Mouse (Mus musculus): ENCODE results near the gene Asb8. TPM values are rescaled to one million over a fixed set of nuclear protein-coding genes. Genes with fewer than 3 reads are reported as not detected.

The Asb8 gene
- total RNA-seq, 2 experiments from 2014 or later, result 146 to 157 TPM

- intact Hi-C loops (cut with DNase I; ENCODE audit: low total_unique reads), result no loop called here
- DNase-seq, result no peak
Observed at GRCm38 (mm10) chr15:98161026-98161805, 4.2 kb downstream of the Asb8 start.

GRCm38 (mm10) chr15:98157253-98157652 is 8.2 kb downstream of the Asb8 start:
- intact Hi-C loops (cut with DNase I; ENCODE audit: low total_unique reads), result no loop called here
- DNase-seq, result no peak

- no peak for DNase-seq
- intact Hi-C loops (cut with DNase I; ENCODE audit: low total_unique reads), result no loop called here
Observed at GRCm38 (mm10) chr15:98155944-98156343, 9.5 kb downstream of the Asb8 start.

- intact Hi-C loops (cut with DNase I; ENCODE audit: low total_unique reads), result no loop called here
- no peak for DNase-seq
Observed at GRCm38 (mm10) chr15:98155272-98155671, 10.2 kb downstream of the Asb8 start.

GRCm38 (mm10) chr15:98154631-98155030 is 10.8 kb downstream of the Asb8 start:
- DNase-seq, result no peak
- intact Hi-C loops (cut with DNase I; ENCODE audit: low total_unique reads), result loop anchor here (5.0 kb wide), 1 partner anchor 67 kb away; no protein-coding TSS in a partner anchor

GRCm38 (mm10) chr15:98154146-98154545 is 11.3 kb downstream of the Asb8 start:
- intact Hi-C loops (cut with DNase I; ENCODE audit: low total_unique reads), result loop anchor here (5.0 kb wide), 1 partner anchor 67 kb away; no protein-coding TSS in a partner anchor
- DNase-seq, result no peak

- DNase-seq, result no peak
- intact Hi-C loops (cut with DNase I; ENCODE audit: low total_unique reads), result loop anchor here (5.0 kb wide), 1 partner anchor 66 kb away; no protein-coding TSS in a partner anchor
Observed at GRCm38 (mm10) chr15:98153625-98154024, 11.8 kb downstream of the Asb8 start.

GRCm38 (mm10) chr15:98152916-98153315 is 12.5 kb downstream of the Asb8 start:
- intact Hi-C loops (cut with DNase I; ENCODE audit: low total_unique reads), result loop anchor here (5.0 kb wide), 1 partner anchor 66 kb away; no protein-coding TSS in a partner anchor
- no peak for DNase-seq

GRCm38 (mm10) chr15:98149166-98149602 is 16.2 kb downstream of the Asb8 start:
- DNase-seq, result peak; percentile 37
- intact Hi-C loops (cut with DNase I; ENCODE audit: low total_unique reads), result no loop called here

- DNase-seq, result no peak
- intact Hi-C loops (cut with DNase I; ENCODE audit: low total_unique reads), result no loop called here
Observed at GRCm38 (mm10) chr15:98148356-98148755, 17.1 kb downstream of the Asb8 start.

- DNase-seq, result peak; percentile 95
- intact Hi-C loops (cut with DNase I; ENCODE audit: low total_unique reads), result no loop called here
Observed at GRCm38 (mm10) chr15:98145559-98146181, 19.8 kb downstream of the Asb8 start.

GRCm38 (mm10) chr15:98144861-98145507 is 20.4 kb downstream of the Asb8 start:
- intact Hi-C loops (cut with DNase I; ENCODE audit: low total_unique reads), result no loop called here
- peak; percentile 54 for DNase-seq

- intact Hi-C loops (cut with DNase I; ENCODE audit: low total_unique reads), result no loop called here
Observed at GRCm38 (mm10) chr15:98142515-98142914, 22.9 kb downstream of the Asb8 start.

GRCm38 (mm10) chr15:98140809-98141208 is 24.6 kb downstream of the Asb8 start:
- intact Hi-C loops (cut with DNase I; ENCODE audit: low total_unique reads), result no loop called here
- DNase-seq, result no peak

More at GRCm38 (mm10) chr15:98142515-98142914, 22.9 kb downstream of the Asb8 start:
- no peak for DNase-seq

- no peak for DNase-seq
- intact Hi-C loops (cut with DNase I; ENCODE audit: low total_unique reads), result no loop called here
Observed at GRCm38 (mm10) chr15:98139763-98140162, 25.7 kb downstream of the Asb8 start.

- intact Hi-C loops (cut with DNase I; ENCODE audit: low total_unique reads), result no loop called here
- DNase-seq, result no peak
Observed at GRCm38 (mm10) chr15:98136871-98137270, 28.6 kb downstream of the Asb8 start.

GRCm38 (mm10) chr15:98135671-98136070 is 29.8 kb downstream of the Asb8 start:
- intact Hi-C loops (cut with DNase I; ENCODE audit: low total_unique reads), result no loop called here
- no peak for DNase-seq

GRCm38 (mm10) chr15:98134666-98135065 is 30.8 kb downstream of the Asb8 start:
- DNase-seq, result no peak
- intact Hi-C loops (cut with DNase I; ENCODE audit: low total_unique reads), result no loop called here

- no peak for DNase-seq
- intact Hi-C loops (cut with DNase I; ENCODE audit: low total_unique reads), result no loop called here
Observed at GRCm38 (mm10) chr15:98134034-98134433, 31.4 kb downstream of the Asb8 start.

GRCm38 (mm10) chr15:98133471-98133870 is 32.0 kb downstream of the Asb8 start:
- peak; percentile 59 for DNase-seq
- intact Hi-C loops (cut with DNase I; ENCODE audit: low total_unique reads), result no loop called here

All from gastrocnemius, postnatal 14 days (tissue).